In the genomic region with DNA sequence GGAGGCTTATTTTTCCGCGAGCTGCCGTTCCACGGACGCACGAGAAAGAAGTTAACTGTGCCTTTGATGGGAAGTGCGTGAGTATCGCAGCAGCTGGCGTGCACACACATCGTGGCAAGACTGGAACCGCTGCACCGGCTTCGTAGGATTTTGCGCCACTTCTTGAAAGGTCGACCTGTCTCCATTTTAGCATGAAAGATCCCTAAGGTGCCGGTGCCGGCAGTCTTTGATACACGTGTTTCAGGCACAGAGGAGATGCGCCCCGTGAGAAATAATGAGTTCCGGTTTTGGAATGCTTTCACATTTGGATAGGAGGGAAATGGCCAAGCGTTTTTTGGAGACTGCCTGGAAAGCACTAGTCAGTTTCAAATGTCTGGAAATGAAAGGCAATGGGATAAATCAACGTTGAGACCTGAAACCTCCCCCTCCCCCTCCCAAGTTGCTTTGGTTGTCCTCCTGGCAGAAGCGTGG, we compare ENCODE assay signal across 8 mouse cellular contexts. TPM values are rescaled to one million over a fixed set of nuclear protein-coding genes. Genes with fewer than 3 reads are reported as not detected.
DNase-seq lines count a peak whose midpoint lies in the region; ATAC-seq and TF ChIP-seq lines count a peak whose summit lies in the region.

No protein-coding gene starts in this region.

- ATAC-seq in liver, embryonic 13.5 days (ENCODE audit: low read depth): no peak

- DNase-seq in B cell, adult 2 months: peak; percentile 45 to 54
- peak; percentile 64 for DNase-seq in ZHBTc4 (ENCODE audit: low read depth, low spot score)
- peak; percentile 48 for DNase-seq in embryo, embryonic 11.5 days (ENCODE audit: low read depth, low spot score)
- DNase-seq in heart, adult 18-20 months: peak; percentile 34 to 67
- peak; percentile 60 for DNase-seq in kidney, adult 18-20 months
- DNase-seq in liver, embryonic 13.5 days: no peak
- peak; percentile 24 for DNase-seq in urinary bladder, postnatal 14 days (ENCODE audit: low spot score)

- WGBS in liver, embryonic 13.5 days (ENCODE audit: insufficient replicate concordance): under 1% methylated on average over 24 of the region's 24 CpGs

- peak overlapping the region; percentile 98 for H3K4me2 ChIP-seq in liver, embryonic 13.5 days
- H3K4me2 ChIP-seq in myocyte (ENCODE audit: low read depth): peak overlapping the region; percentile 85

- H3K9me3 ChIP-seq in liver, embryonic 13.5 days (replicated peaks): no peaks in the 10 kb centered on the region

- peak overlapping the region; percentile 65 for H3K9ac ChIP-seq in liver, embryonic 13.5 days

- peak overlapping the region; percentile 78 for H3K4me3 ChIP-seq in liver, embryonic 13.5 days (replicated peaks)
- H3K4me3 ChIP-seq in myocyte: peak overlapping the region; percentile 70

- peak overlapping the region; percentile 43; the same call in 1 of the 2 replicates for H3K27ac ChIP-seq in liver, embryonic 13.5 days

- H3ac ChIP-seq in myocyte (ENCODE audit: control insufficient read depth, insufficient read length): no peak overlapping the region

- no peak for TF ChIP-seq POLR2A in myocyte (IDR thresholded peaks at IDR 0.05; ENCODE audit: insufficient read length, low read depth)

- no peaks in the 10 kb centered on the region for H3K36me3 ChIP-seq in liver, embryonic 13.5 days
- H3K36me3 ChIP-seq in myocyte (ENCODE audit: control insufficient read depth, insufficient read depth): no peaks in the 10 kb centered on the region

- H3K4me1 ChIP-seq in liver, embryonic 13.5 days (replicated peaks): peaks cover 48% of the 10 kb centered on the region

- peaks cover 21% of the 10 kb centered on the region for H3K27me3 ChIP-seq in liver, embryonic 13.5 days
- no peaks in the 10 kb centered on the region for H3K27me3 ChIP-seq in myocyte (ENCODE audit: control insufficient read depth, insufficient read depth, insufficient read length)

- peaks cover 34% of the 10 kb centered on the region for H3K79me2 ChIP-seq in myocyte (ENCODE audit: control insufficient read depth, insufficient read depth)

TF ChIP-seq in myocyte, 11 proteins besides CTCF, POLR2A, EP300 and RAD21:
- no peak for TF ChIP-seq SRF (IDR thresholded peaks at IDR 0.05; ENCODE audit: control insufficient read depth, insufficient read length, low read depth)
- TF ChIP-seq MYOG (IDR thresholded peaks at IDR 0.05; ENCODE audit: control insufficient read depth in 1 of 3, insufficient read depth in 1 of 3, insufficient read length in 2 of 3, low read depth in 2 of 3): peak in 2 of 3 experiments; percentile 21 to 23
- peak in 1 of 3 experiments; percentile 29 for TF ChIP-seq MYOD1 (IDR thresholded peaks at IDR 0.05; ENCODE audit: control insufficient read depth in 1 of 3, insufficient read length in 2 of 3, low read depth in 2 of 3)

RNA-seq across cellular contexts. Expression of gene Tle1, which starts 0.8 kb away (rescaled TPM):
- 10 to 100 TPM in 1 of 2 experiments, 1 to 10 TPM in 1; 8.6 to 10.7 TPM for total RNA-seq in heart, adult 18-20 months (2021)
- 5.6 and 6.1 TPM in 2 replicates for polyA plus RNA-seq in liver, embryonic 13.5 days (2015; fragmentation: Nextera tagmentation; extraction: Ambion mirVana)
- polyA plus RNA-seq in myocyte (2012; fragmentation: generic; extraction: Trizol): 17.9 TPM
